Mouse (Mus musculus) forebrain, postnatal 0 days (tissue): ENCODE measurements around the gene Lrrc4. TPM values are rescaled to one million over a fixed set of nuclear protein-coding genes. Genes with fewer than 3 reads are reported as not detected.
A peak's percentile ranks its signal among the peaks of the same experiment; 100 is the strongest.

Source experiments
- ATAC-seq: fragments of 200-750 bp; cut with Nextera tagmentation; 2 replicates; pipeline ENCODE4 v1.8.0; 2017; ENCODE audit warnings: mild to moderate bottlenecking, moderate library complexity
- DNase-seq: peaks from one replicate; pipeline ENCODE4 v3.0.0-alpha.2; 2015
- H3K27ac ChIP-seq: fragments of 300-500 bp; sonication (generic); 2 replicates; pipeline ENCODE4 v1.5.1; 2014; ENCODE audit warnings: low read depth, mild to moderate bottlenecking, antibody characterized with exemption, low read length, moderate library complexity, mixed read lengths
- H3K27me3 ChIP-seq: fragments of 300-500 bp; sonication (generic); 2 replicates; pipeline ENCODE4 v1.6.1; 2014; ENCODE audit warnings: mild to moderate bottlenecking, low read length, mixed read lengths; ENCODE audit not compliant: insufficient read depth
- H3K36me3 ChIP-seq: fragments of 300-500 bp; sonication (generic); 2 replicates; pipeline ENCODE4 v1.6.1; 2014; ENCODE audit warnings: mild to moderate bottlenecking, moderate library complexity; ENCODE audit not compliant: insufficient read depth
- H3K4me1 ChIP-seq: fragments of 300-500 bp; sonication (generic); 2 replicates; pipeline ENCODE4 v1.6.1; 2014; ENCODE audit warnings: antibody characterized with exemption; ENCODE audit not compliant: insufficient read depth
- H3K4me2 ChIP-seq: fragments of 300-500 bp; sonication (generic); 2 replicates; pipeline ENCODE4 v1.6.1; 2014; ENCODE audit warnings: low read depth, mild to moderate bottlenecking, moderate library complexity
- H3K4me3 ChIP-seq: fragments of 300-500 bp; sonication (generic); 2 replicates; pipeline ENCODE4 v1.5.1; 2014; ENCODE audit warnings: low read depth, low read length, mixed read lengths
- H3K9ac ChIP-seq: fragments of 300-500 bp; sonication (generic); 2 replicates; pipeline ENCODE4 v1.6.1; 2014; ENCODE audit warnings: mild to moderate bottlenecking
- H3K9me3 ChIP-seq: fragments of 300-500 bp; sonication (generic); 2 replicates; pipeline ENCODE4 v1.6.1; 2016; ENCODE audit warnings: low read length
- CTCF ChIP-seq: sonication (generic); IDR thresholded peaks from 2 replicates; pipeline ENCODE4 v1.5.1; 2016; ENCODE audit warnings: antibody characterized with exemption, control low read depth, low read depth
- WGBS: fragments of 180-500 bp; shearing (Covaris S2); extraction: QIAGEN DNeasy Blood & Tissue Kit; methylation state at CpG from one replicate; pipeline ENCODE4 v1.1.7; 2014; 5-methylcytosine and 5-hydroxymethylcytosine counted together
- polyA plus RNA-seq: library from polyadenylated mRNA; unstranded; fragments of >200 nt; fragmentation: Nextera tagmentation; extraction: Ambion mirVana; gene quantifications from 2 replicates; pipeline ENCODE4 v1.2.1, GENCODE M21; 2015
- total RNA-seq: library from RNA; depleted of rRNA; stranded (reverse); fragments of >200 nt; gene quantifications from 2 replicates; pipeline ENCODE4 v1.2.3, GENCODE M21; 2014; rRNA removed

Lrrc4 gene
- total and polyA plus RNA-seq, 2 experiments from 2014 or later: 5.4 to 37.1 TPM

- peak overlapping the region; percentile 79 for H3K27ac ChIP-seq
- no peak overlapping the region for H3K4me3 ChIP-seq
- no peak overlapping the region for H3K4me2 ChIP-seq
- peak; percentile 53 for DNase-seq
- ATAC-seq: peak; percentile 65
- peaks cover 11% of the 10 kb centered on the region for H3K4me1 ChIP-seq
- H3K27me3 ChIP-seq: no peaks in the 10 kb centered on the region
- TF ChIP-seq CTCF: no peak
- 32% methylated on average over 3 of the region's 3 CpGs for WGBS
- no peaks in the 10 kb centered on the region for H3K9me3 ChIP-seq
- H3K9ac ChIP-seq: no peak overlapping the region
- H3K36me3 ChIP-seq: no peaks in the 10 kb centered on the region
These were observed 215.6 kb downstream of the Lrrc4 start for GRCm38 (mm10) chr6:28615966-28616365.

- H3K4me1 ChIP-seq: peaks cover 11% of the 10 kb centered on the region
- no peaks in the 10 kb centered on the region for H3K9me3 ChIP-seq
- 66% methylated on average over 3 of the region's 3 CpGs for WGBS
- H3K4me2 ChIP-seq: no peak overlapping the region
- no peaks in the 10 kb centered on the region for H3K27me3 ChIP-seq
- H3K27ac ChIP-seq: peak overlapping the region; percentile 60
- no peak for TF ChIP-seq CTCF
- no peaks in the 10 kb centered on the region for H3K36me3 ChIP-seq
- no peak for ATAC-seq
- no peak for DNase-seq
- H3K9ac ChIP-seq: no peak overlapping the region
- H3K4me3 ChIP-seq: no peak overlapping the region
These were observed 216.1 kb downstream of the Lrrc4 start for GRCm38 (mm10) chr6:28615408-28615807.

GRCm38 (mm10) chr6:28614856-28615255 is 216.7 kb downstream of the Lrrc4 start:
- ATAC-seq (no peak), DNase-seq (no peak)
- Histone ChIP-seq H3K4me1 (peaks cover 11% of the 10 kb centered on the region), H3K27me3 (no peaks in the 10 kb centered on the region), H3K9ac (no peak overlapping the region), H3K4me3 (no peak overlapping the region), H3K36me3 (no peaks in the 10 kb centered on the region), H3K4me2 (no peak overlapping the region), H3K27ac (no peak overlapping the region), H3K9me3 (no peaks in the 10 kb centered on the region)
- TF ChIP-seq CTCF: no peak
- WGBS: 77% methylated on average over 4 of the region's 4 CpGs

- no peak for DNase-seq
- no peak overlapping the region for H3K9ac ChIP-seq
These were observed 218.1 kb downstream of the Lrrc4 start for GRCm38 (mm10) chr6:28613441-28613840.

More at GRCm38 (mm10) chr6:28613441-28613840, 218.1 kb downstream of the Lrrc4 start:
- no peak overlapping the region for H3K4me2 ChIP-seq
- peaks cover 8% of the 10 kb centered on the region for H3K4me1 ChIP-seq
- H3K27ac ChIP-seq: no peak overlapping the region
- 86% methylated on average over 4 of the region's 4 CpGs for whole genome bisulfite sequencing
- H3K9me3 ChIP-seq: no peaks in the 10 kb centered on the region
- ATAC-seq: no peak
- H3K36me3 ChIP-seq: no peaks in the 10 kb centered on the region
- no peak overlapping the region for H3K4me3 ChIP-seq
- H3K27me3 ChIP-seq: no peaks in the 10 kb centered on the region
- TF ChIP-seq CTCF: no peak

Other genes with a start within 250 kb of the Lrrc4 start
- gene Lep, start 228.5 kb upstream of the Lrrc4 start, total RNA-seq: not detected in 2 replicates
- gene Lep, start 228.5 kb upstream of the Lrrc4 start, polyA plus RNA-seq: not detected in 2 replicates